8 mouse cellular contexts compared by ENCODE assay signal in the genomic region with DNA sequence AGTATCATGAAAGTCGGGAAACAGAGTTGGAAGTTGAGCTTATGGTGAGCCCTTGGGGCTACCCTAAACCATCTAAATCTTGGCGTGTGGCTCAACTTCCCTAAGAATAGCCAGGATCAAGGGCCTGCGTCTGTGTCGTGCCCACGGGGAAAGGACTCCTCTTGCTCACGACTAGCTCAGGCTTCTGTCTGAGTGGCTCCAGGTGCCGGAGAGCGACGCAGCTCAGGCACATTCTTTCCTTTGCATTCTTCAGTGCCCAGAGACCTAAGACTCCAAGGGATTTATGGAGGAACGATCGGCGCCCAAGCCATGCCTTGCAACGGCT. TPM values are rescaled to one million over a fixed set of nuclear protein-coding genes. Genes with fewer than 3 reads are reported as not detected.
DNase-seq lines count a peak whose midpoint lies in the region; ATAC-seq and TF ChIP-seq lines count a peak whose summit lies in the region.

No protein-coding gene starts in this region.

- no peaks in the 10 kb centered on the region for H3K27me3 ChIP-seq in heart, adult 2 months (ENCODE audit: control insufficient read depth, insufficient read depth, low read length)
- no peaks in the 10 kb centered on the region for H3K27me3 ChIP-seq in E14TG2a.4 (ENCODE audit: insufficient read depth, low read length)

- H3K79me2 ChIP-seq in heart, adult 2 months (replicated peaks; ENCODE audit: control insufficient read depth, insufficient read depth, low read length) = 0 out of 2 replicates have a peak, but pooled peaks cover 1% of the 10 kb centered on the region

- peak; percentile 18 to 35; a peak in 2 of 4 replicates for ATAC-seq in hematopoietic stem cell, adult 5-6 weeks (replicated peaks in 1 of 2; ENCODE audit: insufficient read depth in 1 of 2, low FRiP score in 2 of 2, low TSS enrichment in 1 of 2, low read depth in 1 of 2, poor library complexity in 2 of 2, severe bottlenecking in 2 of 2)
- ATAC-seq in megakaryocyte progenitor cell, adult 5-6 weeks (replicated peaks; ENCODE audit: poor library complexity) = peak; percentile 26

- peak overlapping the region; percentile 71 for H3K4me3 ChIP-seq in heart, adult 2 months
- peak overlapping the region; percentile 92 for H3K4me3 ChIP-seq in E14TG2a.4 (replicated peaks; ENCODE audit: low read length)

- H3K36me3 ChIP-seq in heart, adult 2 months (ENCODE audit: control insufficient read depth, insufficient read depth, low read length) = peaks cover 5% of the 10 kb centered on the region; the same call in 1 of the 2 replicates
- no peaks in the 10 kb centered on the region for H3K36me3 ChIP-seq in E14TG2a.4 (ENCODE audit: insufficient read depth, low read length)

- no peaks in the 10 kb centered on the region for H3K9me3 ChIP-seq in E14TG2a.4 (ENCODE audit: low read length)

- no peaks in the 10 kb centered on the region; the same call in 1 of the 2 replicates for H3K4me1 ChIP-seq in heart, adult 2 months (ENCODE audit: control insufficient read depth, insufficient read depth, low read length)
- peaks cover 22% of the 10 kb centered on the region for H3K4me1 ChIP-seq in E14TG2a.4 (replicated peaks; ENCODE audit: low read depth, low read length)

- intact Hi-C loops in heart, adult 2 months (cut with DNase I) = loop anchor here (2.0 to 5.0 kb wide), 3 partner anchors 108 to 392 kb away; no protein-coding TSS in a partner anchor
- intact Hi-C loops in heart, postnatal 14 days (cut with DNase I) = loop anchor here (2.0 to 5.0 kb wide), 4 partner anchors 116 to 389 kb away; no protein-coding TSS in a partner anchor
- intact Hi-C loops in left cerebral cortex, postnatal 4 days (cut with DNase I) = loop anchor here (5.0 to 10.0 kb wide), 2 partner anchors 99 to 218 kb away; no protein-coding TSS in a partner anchor

- no peak for DNase-seq in heart, adult 2 months
- DNase-seq in heart, postnatal 14 days = no peak
- DNase-seq in left cerebral cortex, adult 9 months (ENCODE audit: low spot score in 2 of 2) = no peak
- no peak for DNase-seq in left cerebral cortex, postnatal 4 days
- no peak for DNase-seq in kidney, postnatal 14 days

- TF ChIP-seq POLR2A in heart, adult 2 months (IDR thresholded peaks at IDR 0.05; ENCODE audit: insufficient read depth, low read depth, low read length) = no peak

- no peak for TF ChIP-seq EP300 in heart, adult 2 months (IDR thresholded peaks at IDR 0.05; ENCODE audit: insufficient read depth, low read depth, low read length)

- under 1% methylated on average over 13 of the region's 13 CpGs for WGBS in heart, adult 2 months

- peak overlapping the region; percentile 60 for H3K9ac ChIP-seq in heart, adult 2 months (ENCODE audit: low read depth, low read length)

- TF ChIP-seq CTCF in heart, adult 2 months (IDR thresholded peaks at IDR 0.05) = no peak
- no peak for TF ChIP-seq CTCF in E14TG2a.4 (conservative IDR thresholded peaks at IDR 0.05; ENCODE audit: low read length)

- peak overlapping the region; percentile 91 for H3K27ac ChIP-seq in heart, adult 2 months

RNA-seq across cellular contexts. Expression of gene Arhgap5, which starts 0.7 kb away (rescaled TPM):
- 10 to 100 TPM; 72.2 to 81.3 TPM for total RNA-seq in heart, adult 2 months (2021)
- polyA plus RNA-seq in heart, adult 2 months (2012; rRNA removed) = 7.3 and 17.5 TPM in 2 replicates
- 10 to 100 TPM; 79.2 to 81.0 TPM for total RNA-seq in heart, postnatal 14 days (2021)
- 26.8 and 37.1 TPM in 2 replicates for total RNA-seq in hematopoietic stem cell, adult 5-6 weeks (2017)
- 11.2 and 12.7 TPM in 2 replicates for total RNA-seq in megakaryocyte progenitor cell, adult 5-6 weeks (2015)
- total RNA-seq in megakaryocyte progenitor cell, adult 5-6 weeks (2017) = 8.1 and 10.0 TPM in 2 replicates
- total RNA-seq in left cerebral cortex, postnatal 4 days (2021) = 10 to 100 TPM; 74.4 to 82.4 TPM
